Mouse (Mus musculus) adrenal gland, postnatal 36 days (tissue): ENCODE measurements around the gene Dcps. TPM values are rescaled to one million over a fixed set of nuclear protein-coding genes. Genes with fewer than 3 reads are reported as not detected.
"Not testable (repeated sequence)": the region's sequence is repeated elsewhere in the genome, so short reads cannot be mapped to it uniquely, and the experiment has no call there.

Source experiments
- DNase-seq, 2 experiments: peaks; one replicate each; pipeline ENCODE4 v3.0.0; 2021; ENCODE audit warnings: mixed read lengths in 1 of 2
- total RNA-seq, 2 experiments: library from RNA; stranded (reverse); gene quantifications; 2 replicates each; pipeline ENCODE4 v1.2.3; 2021

Dcps gene
- total RNA-seq, 2 experiments from 2014 or later: 20.0 to 29.3 TPM

DNA sequence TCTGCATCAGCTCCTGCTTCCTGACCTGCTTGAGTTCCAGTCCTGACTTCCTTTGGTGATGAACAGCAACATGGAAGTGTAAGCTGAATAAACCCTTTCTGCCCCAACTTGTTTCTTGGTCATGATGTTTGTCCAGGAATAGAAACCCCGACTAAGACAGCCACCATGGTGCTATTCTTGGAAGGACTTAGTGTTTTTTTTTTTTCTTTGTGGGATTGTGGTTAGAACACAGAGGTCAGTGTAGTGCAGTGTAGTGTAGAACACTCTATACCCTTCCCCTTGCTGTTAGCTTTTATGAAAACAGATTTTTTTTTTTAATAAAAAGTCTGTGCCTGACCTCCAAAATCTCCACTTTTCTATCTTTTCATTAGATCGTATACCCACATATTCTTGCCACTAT, 7.0 kb upstream of the Dcps start:
- DNase-seq: no peak

- DNase-seq: no peak
Observed at GRCm38 (mm10) chr9:35176124-35176659, 331 bp upstream of the Dcps start.

DNA sequence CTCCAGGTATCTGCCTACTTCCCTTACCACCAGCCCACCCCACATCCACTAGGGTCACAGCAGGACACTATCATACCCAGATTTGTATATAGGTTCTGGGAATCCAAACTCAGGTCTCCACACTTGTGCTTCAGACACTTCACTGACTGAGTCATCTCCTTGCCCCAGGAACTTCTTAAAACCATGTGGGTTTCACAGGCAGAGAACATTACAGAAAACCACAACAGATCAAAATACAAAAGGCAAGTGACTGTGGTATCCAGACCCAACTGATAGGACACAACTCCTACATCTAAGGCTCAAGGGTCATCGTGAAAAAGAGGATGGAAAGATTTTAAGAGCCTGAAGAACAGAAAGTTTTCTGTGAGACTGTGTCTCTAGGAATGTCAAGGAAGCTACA, 2.5 kb downstream of the Dcps start:
- DNase-seq: no peak

GRCm38 (mm10) chr9:35170071-35170470, 5.8 kb downstream of the Dcps start:
- DNase-seq: no peak

GRCm38 (mm10) chr9:35166798-35167635, 8.8 kb downstream of the Dcps start:
- no peak for DNase-seq

DNA sequence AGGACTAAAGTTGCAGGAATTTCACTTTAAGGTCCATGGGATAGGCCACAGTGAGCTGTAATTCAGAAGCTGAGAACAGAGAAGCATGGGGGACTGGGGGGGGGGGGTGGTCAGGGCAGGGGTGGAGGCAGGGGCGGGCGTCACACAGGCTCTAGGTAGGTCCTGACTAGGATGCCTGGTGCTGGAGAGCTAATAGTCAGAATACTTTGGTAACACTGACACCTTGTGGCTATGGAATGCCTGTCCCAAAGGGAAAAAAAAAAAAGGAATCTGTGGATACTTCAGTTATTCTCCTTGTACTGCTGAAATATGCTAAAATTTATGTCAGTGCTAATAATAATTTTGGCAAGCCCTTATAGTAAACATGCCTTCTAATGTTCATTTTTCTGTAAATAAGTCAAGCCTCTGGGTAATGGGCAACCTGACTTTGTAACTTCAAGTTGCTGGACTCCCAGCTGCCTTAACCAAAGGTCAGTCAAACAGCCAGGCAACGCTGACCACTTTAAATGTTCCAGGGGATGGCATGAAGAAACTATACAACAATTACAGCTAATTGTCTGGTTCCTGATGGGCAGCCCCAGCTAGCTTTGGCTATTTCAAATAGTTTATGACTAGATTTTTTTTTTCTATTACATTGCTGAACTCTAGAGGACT, 9.6 kb downstream of the Dcps start:
- DNase-seq: peak in 1 of 2 experiments; percentile 13

- DNase-seq: no peak
Observed at GRCm38 (mm10) chr9:35164142-35164874, 11.6 kb downstream of the Dcps start.

- DNase-seq: peak; percentile 47 to 59
Observed at GRCm38 (mm10) chr9:35163011-35163690, 12.7 kb downstream of the Dcps start.

- peak in 1 of 2 experiments; percentile 20 for DNase-seq
Observed at GRCm38 (mm10) chr9:35161721-35162120, 14.1 kb downstream of the Dcps start.

DNA sequence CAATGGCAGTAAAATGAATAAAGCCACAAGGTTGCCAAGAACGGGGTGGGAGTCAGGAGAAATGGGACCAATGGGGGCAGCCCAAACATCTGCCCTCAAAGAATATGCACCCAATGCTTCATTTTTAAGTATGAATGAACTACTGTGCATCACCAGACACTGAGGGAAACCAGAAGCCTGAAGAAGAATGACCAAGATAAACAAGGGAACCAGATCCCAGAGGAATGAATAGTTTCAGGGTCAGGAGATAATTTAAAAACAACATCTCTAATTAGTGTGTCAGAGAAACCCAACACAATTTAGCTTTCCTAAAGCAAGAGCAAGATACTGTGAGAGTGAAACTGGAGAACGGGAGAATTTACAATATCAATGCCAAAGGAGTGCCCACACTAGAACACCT, 15.2 kb downstream of the Dcps start:
- no peak for DNase-seq

GRCm38 (mm10) chr9:35158477-35158876, 17.4 kb downstream of the Dcps start:
- DNase-seq: no peak

GRCm38 (mm10) chr9:35156862-35157261, 19.0 kb downstream of the Dcps start:
- DNase-seq: no peak

DNA sequence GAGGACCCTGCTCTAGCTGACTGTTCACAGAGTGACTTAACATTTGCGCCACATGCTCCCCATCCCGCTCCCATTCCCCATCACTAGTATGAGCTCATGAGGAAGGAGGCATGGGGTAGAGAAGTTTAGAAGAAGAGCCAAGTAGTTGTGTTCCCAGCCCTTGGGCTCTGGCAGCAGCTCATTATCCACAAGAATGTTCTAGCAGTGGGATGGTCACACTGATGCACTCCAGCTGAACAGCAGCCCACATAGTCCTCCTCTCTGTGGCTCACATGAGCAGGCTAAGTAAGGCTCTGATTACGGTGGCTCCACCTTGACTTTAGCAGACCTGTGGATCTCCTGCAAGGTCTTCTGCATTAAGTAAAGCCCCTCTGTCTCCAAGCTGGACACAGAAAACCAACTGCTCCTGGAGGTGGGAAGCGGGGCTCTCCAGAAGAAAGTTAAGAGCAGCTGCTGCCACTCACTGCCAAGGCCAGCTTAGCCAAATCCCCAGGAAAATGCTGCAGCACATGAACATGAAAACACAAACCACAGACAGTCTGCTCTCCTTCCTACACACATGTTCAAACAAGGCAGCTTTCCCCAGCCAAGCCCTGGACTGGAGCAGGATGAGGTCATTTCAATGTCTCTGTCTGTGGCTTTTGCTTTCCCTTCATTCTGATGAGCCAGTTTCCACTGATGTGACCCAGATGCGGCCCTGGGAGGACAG, 19.7 kb downstream of the Dcps start:
- DNase-seq: no peak

- DNase-seq: no peak
Observed at GRCm38 (mm10) chr9:35152923-35153322, 22.9 kb downstream of the Dcps start.

GRCm38 (mm10) chr9:35148822-35149221, 27.0 kb downstream of the Dcps start:
- not testable (repeated sequence) for DNase-seq

GRCm38 (mm10) chr9:35147261-35147660, 28.6 kb downstream of the Dcps start:
- DNase-seq: not testable (repeated sequence)

GRCm38 (mm10) chr9:35145829-35146228, 30.0 kb downstream of the Dcps start:
- no peak for DNase-seq

DNA sequence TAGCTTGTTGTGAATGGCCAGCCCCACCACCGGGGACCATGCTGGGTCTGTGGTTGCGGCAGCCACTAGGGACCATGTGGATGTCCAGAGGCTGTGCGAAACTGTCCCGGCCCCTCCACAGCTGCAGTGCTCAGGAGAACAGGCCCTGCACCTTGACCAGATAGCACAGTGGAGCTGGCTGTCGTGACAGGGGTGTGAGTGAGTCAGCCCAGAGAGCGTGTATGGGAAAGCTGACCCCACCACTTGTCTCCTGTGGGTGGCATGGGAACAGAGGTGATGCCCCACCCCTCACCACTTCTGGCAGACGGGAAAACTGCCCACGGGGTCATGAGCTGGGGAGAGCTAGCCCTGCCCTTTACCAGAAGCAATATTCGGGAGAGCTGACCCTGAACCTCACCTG, 30.7 kb downstream of the Dcps start:
- DNase-seq: no peak

DNA sequence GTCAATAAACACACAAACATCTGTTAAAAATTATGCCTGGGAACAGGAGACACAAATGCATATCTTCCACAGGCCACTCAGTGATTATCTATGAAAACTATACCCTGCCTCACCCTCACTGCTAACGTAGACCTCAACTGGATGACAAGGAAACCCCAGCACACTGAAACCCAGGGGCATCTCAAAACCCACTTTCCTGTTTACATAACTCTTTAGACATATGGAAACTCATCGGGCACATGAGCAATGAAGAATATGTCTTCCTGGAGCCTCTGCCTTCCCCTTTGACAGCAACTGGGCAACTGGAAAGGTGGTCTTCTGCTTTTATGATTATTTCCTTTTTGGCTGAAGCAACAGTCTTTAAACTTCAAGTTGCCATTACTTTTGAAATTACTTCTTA, 33.6 kb downstream of the Dcps start:
- DNase-seq: no peak

- no peak for DNase-seq
Observed at GRCm38 (mm10) chr9:35139231-35139744, 36.6 kb downstream of the Dcps start.

- DNase-seq: no peak
Observed at GRCm38 (mm10) chr9:35138029-35138428, 37.8 kb downstream of the Dcps start.
